Mouse (Mus musculus) layer of hippocampus, postnatal 14 days (tissue): ENCODE results near the gene Mfsd2a. TPM values are rescaled to one million over a fixed set of nuclear protein-coding genes. Genes with fewer than 3 reads are reported as not detected.

Experiments used
- DNase-seq, 2 experiments: peaks; one replicate each; pipeline ENCODE4 v3.0.0; 2021 to 2022; ENCODE audit warnings: low spot score in 2 of 2, mixed read lengths in 1 of 2
- total RNA-seq, 2 experiments: library from RNA; stranded (reverse); gene quantifications; 2 replicates each; pipeline ENCODE4 v1.2.3; 2021

Gene Mfsd2a
- total RNA-seq, 2 experiments from 2014 or later: 71.2 to 86.1 TPM

DNA sequence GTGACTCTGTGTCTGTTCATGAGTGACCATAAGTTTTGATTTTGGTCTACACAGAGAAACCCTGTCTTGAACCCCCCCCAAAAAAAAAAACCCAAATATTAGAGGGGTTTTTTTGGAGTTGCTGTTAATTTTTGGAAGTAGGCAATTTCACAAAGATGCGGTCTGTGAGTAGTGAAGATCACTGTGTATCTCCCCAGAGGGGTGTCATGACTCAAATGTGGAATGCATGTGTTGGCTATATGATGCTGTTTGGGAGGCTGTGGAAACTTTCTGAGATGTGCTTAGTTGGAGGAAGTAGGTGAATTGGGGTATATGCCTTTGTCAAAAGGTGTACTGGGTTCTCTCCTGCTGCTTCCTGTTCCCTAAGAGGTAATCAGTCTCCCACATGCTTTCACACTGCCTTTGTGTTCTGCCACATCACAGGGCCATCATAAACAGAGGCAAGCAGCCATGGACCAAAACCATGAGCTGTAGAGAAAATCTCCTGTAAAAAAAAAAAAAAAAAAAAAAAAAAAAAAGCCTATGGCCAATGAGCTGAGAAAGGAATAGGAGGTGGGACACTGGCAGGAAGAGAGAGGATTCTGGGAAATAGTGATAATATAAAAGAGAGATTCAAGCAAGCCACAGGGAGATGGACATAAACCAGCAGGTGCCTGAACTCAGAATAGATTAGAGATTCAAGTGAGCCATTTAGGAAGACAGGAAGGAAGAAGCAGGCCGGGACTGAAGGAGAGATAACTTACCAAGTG lies 21.8 kb downstream of the Mfsd2a start:
- no peak for DNase-seq

DNA sequence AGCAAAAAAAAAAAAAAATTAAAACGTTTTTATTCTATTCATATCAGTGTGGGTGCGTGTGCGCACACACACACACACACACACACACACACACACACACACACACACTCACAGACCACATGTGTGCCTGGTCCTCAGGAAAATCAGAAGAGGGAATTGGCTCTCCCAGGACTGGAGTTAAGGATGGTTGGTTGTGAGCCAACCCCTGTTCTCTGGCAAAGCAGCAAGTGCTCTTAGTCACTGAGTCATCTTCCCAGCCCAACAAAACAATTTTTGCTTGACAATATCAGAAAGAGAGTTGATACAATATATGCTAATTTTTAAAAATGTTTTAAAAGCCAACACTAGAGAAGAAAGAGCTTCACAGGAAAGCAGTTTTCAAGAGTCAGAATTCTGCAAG lies 23.5 kb downstream of the Mfsd2a start:
- peak in 1 of 2 experiments; percentile 30 for DNase-seq

DNA sequence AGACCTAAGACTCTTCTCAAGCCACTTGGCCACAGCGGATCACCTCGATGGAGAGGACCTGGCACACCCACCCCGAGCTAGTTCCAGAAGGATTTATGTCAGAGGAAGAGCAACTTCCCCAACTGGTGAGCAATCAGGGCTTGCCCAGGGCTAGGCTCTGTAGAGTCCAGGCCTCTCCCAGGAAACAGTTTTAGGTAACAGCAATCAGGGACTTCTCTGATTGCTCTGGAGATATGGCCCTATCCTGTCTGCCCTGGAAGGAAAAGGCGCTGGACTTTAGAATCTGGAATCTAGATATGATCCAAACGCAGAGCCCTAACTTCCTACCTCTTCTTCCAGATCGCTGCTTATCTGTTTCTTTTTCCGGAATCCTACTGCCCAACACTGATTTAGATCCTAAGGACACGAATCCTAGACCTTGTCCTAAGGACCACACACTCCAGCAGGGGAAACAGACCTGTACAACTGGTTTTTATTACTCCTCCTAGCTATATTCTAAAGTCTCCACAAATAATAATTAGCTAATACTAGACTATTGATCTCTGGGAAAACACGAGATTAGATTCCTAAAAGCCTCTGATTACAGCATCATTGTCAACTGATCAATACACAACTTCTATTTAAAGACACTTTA lies 25.4 kb downstream of the Mfsd2a start:
- no peak for DNase-seq

DNA sequence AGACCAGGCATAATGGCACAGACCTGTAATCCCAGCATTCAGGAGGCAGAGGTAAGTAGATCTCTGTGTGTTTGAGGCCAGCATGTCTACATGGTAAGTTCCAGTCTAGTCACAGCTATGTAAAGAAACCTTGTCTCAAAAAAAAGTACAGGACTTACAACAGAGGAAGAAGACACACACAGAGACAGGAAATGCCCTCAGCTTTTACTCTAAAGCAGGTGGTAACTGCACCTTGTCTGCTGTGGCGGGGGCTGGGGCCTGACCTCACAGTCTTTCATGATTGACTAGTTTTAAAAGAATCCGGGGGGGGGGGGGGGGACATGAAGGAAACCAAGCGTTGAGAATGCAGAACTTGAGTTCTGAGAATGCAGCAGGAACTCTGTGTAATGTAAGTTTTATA lies 27.1 kb downstream of the Mfsd2a start:
- DNase-seq: no peak

DNA sequence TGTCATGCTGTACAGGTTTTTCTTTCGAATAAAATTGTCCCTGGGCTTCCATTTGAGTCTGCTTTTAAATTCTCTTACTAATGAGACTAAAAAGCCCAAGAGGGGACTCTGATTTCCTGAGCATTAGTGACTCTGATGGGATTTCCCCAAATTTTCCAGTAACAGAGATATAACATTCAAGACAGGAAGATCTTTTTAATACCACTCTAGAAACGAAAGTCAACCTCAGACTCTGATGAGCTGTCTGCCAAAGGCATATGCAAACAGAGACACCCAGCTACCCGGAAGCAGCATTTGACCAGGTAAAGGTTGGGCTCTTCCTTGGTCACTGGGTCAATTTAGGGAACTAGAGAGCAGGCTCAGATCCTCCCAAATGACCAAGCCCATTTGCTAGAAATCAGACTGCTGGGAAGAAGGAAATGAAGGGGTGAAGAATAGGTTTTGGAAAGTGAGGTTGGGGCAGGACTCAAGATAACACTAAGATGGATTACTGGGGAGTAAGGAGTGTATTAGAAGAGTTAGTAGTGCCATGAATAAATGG lies 27.9 kb downstream of the Mfsd2a start:
- DNase-seq: no peak

DNA sequence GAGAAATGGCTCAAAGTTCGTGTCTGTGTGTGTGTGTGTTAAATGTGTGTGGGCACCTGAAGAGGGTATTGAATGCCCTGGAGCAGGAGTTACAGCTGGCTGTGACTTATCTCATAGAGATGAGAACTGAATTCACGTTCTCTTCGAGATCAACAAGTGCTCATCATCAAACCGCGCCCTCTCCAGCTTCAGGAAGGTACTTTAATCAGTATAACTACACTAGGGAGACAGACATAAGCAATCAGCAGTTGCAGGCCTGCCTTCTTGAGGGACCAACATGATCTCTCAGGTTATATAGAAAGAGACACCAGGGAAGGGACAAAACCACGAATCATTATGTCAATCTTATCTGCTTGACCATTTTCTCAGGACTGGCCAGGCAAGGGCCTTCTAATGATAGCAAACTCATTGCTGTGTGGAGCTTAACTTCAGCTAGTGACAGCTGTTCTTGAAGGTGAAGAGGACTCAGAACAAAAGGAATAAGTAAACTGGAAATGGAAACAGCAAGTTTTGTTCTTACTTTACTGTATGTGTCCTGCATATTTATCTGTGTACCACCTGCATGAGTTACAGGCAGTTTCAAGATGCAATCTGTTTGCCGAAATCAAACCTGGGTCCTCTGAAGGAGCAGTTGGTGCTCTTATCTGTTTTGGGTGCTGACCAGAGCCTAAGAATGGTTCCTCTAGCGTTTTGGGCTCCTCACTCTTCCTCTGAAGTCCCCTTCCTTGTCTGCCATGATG lies 28.6 kb downstream of the Mfsd2a start:
- DNase-seq: no peak

DNA sequence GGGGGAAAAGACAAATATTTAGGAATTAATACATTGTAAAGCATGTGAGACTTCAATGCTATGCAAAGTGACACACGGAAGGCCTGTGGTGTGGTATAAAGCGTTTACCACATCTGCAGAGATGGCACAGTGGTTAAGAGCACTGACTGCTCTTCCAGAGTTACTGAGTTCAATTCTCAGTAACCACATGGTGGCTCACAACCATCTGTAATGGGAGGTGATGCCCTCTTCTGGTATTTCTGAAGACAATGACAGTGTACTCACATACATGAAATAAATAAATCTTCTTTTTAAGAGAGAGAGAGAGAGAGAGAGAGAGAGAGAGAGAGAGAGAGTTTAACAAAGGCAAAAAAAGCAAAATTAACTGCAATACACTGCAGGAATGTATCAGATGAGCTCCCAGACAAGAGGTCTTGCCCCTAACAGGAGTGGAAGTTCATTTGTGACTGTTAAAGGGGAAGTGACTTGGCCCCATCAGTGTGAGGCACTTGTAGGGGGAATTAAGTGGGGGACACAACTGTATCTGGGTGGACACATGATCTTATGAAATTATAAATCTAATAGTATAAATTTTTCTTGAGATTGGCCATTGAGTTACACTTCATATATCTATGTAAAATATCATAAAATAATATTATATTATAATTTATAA lies 29.9 kb downstream of the Mfsd2a start:
- no peak for DNase-seq

DNA sequence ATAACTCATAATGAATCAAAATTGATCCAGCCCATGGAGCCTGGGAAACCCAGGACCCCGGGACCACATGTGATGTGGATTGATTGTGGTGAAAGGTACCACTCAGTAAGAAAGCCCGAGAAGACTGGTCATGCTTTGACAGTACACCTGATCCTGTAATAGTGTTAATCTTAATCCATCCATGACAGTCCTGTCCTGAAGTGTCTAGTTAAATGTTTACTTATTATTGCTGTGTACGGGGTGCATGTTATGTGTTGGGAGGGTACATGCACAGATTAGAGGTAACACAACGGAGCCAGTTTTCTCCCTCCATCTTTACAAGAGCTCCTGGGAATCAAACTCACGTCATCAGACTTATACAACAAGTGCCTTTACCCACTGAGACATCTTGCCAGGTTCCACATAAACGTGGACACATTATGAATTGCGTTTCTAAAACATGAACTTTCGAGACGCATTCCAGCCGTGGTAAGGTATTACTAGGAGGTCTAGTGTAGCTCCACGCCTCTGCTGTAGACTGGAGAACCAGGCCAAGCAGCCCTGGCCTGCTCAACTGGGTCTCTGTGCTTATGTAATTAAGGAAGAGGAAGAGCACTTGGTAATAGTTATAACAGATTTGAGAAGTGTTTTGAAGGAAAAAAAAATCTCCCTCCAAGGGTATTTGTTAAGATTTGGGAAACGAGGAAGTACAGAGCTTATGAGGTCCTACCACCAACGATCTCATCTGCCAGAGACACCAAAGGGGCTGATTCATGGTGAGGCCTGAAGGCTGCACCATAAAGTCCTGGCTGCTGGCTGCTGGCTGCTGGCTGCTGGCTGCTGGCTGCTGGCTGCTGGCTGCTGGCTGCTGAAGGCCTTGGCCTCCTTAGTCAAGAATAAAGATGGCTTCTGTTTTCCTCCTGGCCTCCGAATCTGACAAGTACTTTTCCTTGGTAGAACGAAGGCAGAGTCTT lies 37.3 kb downstream of the Mfsd2a start:
- no peak for DNase-seq

DNA sequence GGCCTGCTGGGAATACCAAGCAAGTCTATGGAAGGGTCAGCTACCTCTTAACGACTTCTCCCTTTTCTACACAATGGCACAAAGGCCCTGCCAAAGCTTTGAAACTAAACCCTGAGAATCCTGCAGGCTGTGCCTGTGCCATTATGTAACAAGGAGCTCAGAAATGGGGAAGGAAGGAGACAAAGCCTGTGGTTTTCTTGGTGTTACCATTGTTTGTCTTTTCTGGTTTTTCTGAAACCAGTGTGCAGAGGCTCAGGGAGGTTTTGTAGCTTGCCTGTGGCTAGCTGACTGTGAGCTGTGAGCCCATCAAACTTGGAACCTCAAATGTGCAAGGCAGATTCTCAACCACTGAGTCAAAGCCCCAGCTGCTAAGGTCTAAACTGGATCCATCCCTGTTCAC lies 38.1 kb downstream of the Mfsd2a start:
- DNase-seq: no peak

DNA sequence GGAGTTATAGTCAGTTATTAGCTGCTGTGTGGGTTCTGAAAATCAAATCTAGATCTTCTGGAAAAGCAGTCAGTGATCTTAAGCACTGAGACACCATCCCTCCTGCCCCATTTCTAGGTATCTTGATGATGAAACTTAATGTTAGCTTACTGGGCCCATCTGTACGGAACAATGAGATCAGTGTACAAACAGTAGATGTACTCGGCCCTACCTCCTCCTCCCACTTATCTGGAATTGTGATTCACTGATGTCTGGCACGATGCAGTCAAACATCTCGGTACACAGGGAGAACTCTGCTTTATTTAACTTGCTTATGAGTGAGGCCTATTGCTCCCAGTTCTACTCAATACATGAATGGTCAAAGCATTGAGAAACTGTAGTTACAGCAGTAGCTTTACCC lies 45.0 kb downstream of the Mfsd2a start:
- no peak for DNase-seq

DNA sequence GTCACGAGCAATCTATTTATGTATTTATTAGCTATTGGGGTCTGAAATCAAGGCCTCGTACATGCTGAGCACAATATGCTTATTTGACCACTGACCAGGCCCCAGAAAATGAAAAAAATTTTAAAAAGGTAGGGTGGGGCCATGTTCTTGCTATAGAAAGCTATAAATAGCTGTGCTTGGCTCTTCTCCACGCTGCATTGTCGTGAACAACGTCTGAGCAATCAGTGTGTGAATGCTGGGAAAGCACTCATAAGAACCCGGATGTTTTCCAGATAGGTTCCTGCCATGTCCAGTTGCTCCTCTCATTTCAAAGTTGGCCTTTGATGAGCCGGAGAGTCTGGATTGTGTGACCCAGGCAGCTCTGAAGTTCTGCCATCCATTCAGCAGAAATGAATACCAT lies 46.8 kb downstream of the Mfsd2a start:
- no peak for DNase-seq

DNA sequence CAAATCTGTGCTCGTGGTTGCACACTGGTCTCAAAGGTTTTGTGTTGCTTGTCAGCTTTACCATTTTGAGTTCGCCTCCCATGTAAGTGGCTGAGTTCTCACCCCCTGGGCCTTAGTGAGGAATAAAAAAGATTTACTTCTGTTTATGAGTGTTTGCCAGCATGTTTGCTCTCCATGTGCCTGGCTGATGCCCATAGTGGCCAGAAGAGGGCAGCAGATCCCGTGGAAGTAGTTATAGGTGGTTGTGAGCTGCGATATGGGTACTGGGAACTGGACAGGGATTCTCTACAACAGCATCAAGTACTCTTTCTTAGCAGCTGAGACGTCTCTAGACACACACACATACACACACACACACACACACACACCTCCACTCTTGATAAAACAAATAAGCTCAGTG lies 48.4 kb downstream of the Mfsd2a start:
- DNase-seq: no peak

DNA sequence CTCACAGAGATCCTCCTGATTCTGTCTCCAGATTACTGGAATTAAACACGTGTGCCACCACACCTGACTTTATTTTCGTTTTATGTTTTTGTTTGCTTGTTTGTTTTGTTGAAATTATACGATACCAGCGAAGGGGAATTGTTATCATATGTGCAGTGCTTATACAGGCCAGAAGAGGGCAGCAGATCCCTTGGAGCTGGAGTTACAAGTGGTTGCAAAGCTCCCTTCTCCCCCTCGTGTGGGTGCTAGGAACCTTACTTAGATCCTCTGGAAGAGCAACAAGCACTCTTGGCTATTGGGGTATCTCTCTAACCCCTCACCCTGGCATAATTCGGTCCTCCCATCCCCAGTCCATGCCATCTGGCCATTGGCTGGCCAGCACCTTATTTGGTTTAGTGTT lies 50.4 kb downstream of the Mfsd2a start:
- no peak for DNase-seq

DNA sequence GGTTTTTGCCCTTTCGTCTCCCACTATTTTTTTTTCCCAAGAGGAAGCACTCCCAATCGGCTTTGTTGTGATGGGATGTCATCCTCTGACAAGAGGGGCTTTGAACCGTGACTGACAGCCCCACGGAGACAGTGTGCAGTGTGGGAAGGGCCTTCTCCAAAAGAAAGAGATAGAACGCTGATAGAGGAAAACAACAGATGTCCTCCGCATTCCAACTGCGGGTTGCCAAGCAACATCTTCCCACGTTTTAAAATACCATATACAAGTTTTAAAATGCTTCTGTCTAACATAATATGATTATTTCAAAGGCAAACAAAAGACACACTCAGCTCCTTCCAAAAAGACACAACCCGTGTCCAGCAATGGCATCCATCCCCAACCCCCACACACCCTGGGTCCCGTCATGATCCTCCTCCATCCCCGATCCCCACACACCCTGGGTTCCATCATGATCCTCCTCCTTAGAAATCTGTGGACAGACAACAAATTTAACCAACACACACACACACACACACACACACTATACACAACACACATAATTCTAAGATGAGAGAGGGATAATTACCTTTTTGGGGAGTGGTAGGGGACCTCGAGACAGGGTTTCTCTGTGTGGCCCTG lies 51.3 kb downstream of the Mfsd2a start:
- peak; percentile 63 to 82 for DNase-seq

DNA sequence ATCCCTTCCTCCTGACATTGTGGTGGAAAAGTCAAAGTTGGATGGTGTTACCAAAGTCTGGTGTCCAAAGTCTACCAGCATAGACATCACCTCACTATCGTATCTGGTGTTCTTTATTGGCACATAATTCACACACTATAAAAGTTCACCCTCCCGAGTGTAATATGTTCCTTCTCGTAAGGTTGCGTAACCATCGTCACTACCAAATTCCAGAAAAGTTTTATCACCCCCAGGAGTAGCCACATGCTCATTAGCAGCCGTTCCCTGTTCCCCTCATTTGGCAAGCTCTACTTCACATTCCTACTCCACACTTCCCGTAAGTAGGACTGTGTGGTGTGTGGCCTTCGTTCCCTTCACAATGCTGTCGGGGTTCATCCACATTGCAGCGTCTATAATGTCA lies 55.6 kb downstream of the Mfsd2a start:
- no peak for DNase-seq

DNA sequence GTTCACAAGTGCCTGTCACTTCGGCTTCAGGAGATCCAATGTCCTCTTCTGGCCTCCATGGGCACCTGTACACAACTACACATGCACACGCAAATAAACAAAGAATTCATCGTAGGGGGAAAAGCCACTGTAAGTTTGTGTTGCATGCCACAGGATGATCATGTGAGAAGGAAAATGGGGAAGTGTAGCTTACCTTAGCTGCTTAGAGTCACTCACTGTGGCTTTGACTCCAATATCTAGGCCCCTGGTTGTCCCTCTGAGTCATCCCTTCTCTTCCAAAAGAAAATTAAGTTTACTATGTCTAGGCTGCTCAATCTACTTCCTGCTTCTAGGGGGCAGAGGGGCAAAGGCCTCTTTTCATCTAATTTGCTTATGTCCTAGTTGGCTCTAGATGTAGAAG lies 57.3 kb downstream of the Mfsd2a start:
- no peak for DNase-seq

DNA sequence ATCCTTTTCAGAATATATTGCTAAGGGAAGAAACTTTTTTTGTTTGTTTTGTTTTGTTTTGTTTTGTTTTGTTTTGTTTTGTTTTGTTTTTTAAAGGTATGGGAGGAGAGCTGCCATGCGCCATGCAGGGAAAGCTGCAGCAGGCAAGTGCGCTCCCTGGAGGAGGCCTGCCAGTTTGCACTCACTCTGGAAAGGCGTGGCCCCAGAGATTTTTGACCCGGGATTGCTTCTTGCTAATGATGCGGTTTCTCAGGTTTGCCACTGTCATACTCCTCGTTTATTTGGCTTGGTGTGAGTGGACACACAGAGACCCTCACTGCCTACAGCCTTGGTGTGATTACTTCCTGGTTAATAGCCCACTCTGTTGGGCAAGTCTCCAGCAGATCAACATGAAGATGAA lies 58.8 kb downstream of the Mfsd2a start:
- no peak for DNase-seq

DNA sequence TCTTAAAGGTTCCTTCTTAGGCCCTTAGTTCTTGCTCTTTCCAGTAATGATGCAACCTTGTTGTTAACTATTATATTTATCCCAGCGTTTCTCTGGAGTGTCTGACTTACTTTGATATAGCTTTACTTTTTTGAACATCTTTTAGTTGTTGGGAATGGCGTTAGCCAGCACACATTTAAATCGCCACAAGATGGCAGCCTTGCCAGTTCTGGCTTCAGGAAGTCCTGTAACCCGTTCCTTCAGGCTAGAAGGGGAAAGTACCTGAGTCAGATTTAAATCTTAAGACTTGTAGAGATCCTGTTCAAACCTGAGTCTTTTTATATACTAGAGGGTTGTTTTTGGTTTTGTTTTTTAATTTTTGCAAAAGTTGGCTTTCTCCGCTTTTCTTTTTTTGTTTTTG lies 62.7 kb downstream of the Mfsd2a start:
- DNase-seq: peak in 1 of 2 experiments; percentile 85

DNA sequence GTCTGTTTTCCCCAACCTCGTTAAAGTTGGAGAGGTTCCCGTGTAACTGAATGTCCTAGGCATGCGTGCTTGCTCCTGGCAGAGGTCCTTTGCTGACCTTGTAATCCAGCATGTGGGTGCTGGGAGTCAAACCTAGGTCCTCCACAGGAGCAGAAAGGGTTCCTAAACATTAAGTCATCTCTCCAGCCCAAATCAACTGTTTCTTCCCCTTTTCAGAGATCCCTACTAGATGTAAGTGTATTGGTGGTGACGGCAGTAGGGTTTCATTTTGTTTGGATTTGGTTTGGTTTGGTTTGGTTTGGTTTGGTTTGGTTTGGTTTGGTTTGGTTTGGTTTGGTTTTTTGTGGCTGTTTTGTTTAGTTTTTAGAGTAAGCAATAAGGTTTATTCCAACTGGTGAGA lies 63.2 kb downstream of the Mfsd2a start:
- DNase-seq: no peak
